Mouse (Mus musculus) lung, postnatal 36 days (tissue): Measurements from ENCODE around the gene Fank1.

Experiments
- DNase-seq: peaks from one replicate; pipeline ENCODE4 v3.0.0; 2022; ENCODE audit warnings: mixed read lengths

Fank1 gene

DNA sequence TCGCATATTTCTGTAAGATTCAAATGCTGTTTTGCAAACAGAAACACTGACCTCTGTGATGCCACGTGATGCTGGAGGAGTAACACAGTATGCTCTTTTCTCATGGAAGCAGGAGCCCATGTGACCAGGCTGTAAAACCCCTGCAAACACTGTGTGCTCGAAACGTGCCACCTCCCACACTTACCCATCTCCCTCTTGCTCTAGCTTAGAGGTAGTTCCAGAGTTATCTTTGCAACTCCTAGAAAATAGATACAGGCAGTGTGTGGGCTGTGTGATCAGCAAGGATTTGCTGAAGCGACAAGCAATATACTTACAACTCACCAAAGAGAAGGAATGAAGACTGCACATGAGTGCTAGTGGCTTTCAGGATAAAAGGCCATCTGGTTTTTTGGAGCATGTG, 8.1 kb upstream of the Fank1 start:
- no peak for DNase-seq

GRCm38 (mm10) chr7:133775179-133775578, 1.5 kb upstream of the Fank1 start:
- no peak for DNase-seq

DNA sequence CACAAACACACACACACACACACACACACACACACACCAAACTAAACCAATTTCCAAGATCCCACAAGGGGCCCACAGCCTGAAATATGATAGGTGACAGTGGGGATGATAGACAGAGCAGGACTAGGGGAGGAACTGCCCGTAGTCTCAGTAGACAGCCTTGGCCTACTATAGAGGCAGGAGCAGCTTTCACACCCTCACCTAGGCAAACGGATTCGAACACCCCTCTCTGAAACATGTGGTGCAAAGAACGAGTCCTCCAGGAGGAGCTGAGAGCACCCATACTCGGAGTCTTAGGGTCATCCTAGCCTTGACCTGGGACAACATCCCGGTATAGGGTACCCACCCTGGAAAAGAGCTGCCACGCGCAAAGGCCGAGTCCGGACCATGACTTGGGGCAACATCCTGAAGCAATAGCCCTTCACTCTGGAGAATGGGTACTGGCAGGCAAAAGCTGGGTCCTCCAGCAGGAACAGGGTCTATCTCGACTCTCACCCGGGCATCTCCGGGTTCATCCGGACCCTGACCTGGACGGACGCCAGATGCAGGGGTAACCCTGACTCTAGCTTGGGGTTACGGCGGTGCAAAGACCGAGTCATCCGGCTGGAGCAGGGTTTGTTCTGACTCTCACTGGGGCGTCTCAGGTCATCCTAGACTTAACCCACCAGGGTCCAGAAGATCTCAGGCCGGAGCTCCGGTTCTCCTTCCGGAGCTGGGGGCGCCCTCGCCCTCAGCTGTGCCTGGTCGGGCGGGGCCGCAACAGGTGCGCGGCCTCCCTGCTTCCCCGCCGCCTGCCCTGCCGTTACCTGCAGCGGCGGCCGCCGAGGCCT, 650 bp upstream of the Fank1 start:
- DNase-seq = no peak

GRCm38 (mm10) chr7:133781583-133781982, 4.9 kb downstream of the Fank1 start:
- no peak for DNase-seq

- DNase-seq = no peak
Observed at GRCm38 (mm10) chr7:133781991-133782390, 5.3 kb downstream of the Fank1 start.

DNA sequence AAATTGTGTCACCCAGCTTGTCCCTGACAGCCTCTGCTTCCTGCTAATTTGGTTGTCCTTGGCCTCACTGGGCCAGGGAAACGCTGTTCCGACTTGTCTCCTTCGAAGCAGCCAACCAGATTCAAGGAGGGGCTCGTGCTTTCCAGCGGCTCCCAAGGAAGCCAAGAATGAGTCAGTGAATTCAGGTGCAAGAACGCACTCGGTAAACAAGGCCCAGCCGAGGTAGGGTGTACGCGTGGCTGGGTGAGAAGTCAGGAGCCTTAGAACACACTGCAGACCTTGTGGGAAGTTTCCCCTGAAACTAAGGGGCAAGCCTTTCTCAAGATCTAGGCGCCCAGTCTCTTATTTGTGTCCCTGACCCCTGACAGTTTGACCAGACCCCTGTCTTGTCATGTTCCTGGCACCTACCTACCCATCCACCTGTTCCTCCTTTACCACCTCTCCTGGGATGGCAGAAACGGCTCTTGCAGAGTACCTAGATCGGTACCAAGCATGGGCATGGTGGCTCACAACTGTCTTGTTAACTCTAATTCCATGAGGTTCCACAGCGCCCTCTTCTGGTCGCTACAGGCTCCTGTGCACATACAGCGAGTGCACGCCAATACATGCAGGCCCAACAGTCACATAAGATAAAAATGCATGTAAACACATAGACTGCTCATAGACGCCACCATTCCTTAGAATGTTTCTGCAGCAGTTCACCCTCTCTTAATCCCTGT, 6.2 kb downstream of the Fank1 start, which contains the start of gene Dhx32:
Dhx32 (minus strand) TSS at position 10 of the 719 bp plus-strand sequence.
- DNase-seq = peak; percentile 89

- no peak for DNase-seq
Observed at GRCm38 (mm10) chr7:133787571-133787970, 10.9 kb downstream of the Fank1 start.

GRCm38 (mm10) chr7:133788147-133788546, 11.5 kb downstream of the Fank1 start:
- no peak for DNase-seq

DNA sequence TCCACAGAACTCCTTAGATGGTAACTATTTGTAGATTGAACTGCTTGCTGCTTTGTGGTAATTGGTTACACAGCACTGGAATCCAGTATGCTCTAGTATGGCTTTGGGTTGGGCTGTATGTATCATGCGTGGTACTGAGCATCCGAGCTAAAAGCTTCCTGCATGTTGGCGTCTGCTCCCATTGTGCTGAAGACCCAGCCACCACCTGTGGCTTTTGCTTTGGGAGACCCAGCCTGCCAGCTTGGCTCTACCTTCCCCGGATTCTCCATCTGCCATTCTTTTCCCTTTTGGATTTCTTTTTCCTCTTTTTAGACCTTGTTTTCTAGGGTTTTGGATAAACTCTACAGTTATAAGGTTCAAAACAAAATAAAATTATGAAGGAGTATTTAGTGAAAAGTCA, 13.5 kb downstream of the Fank1 start:
- no peak for DNase-seq

DNA sequence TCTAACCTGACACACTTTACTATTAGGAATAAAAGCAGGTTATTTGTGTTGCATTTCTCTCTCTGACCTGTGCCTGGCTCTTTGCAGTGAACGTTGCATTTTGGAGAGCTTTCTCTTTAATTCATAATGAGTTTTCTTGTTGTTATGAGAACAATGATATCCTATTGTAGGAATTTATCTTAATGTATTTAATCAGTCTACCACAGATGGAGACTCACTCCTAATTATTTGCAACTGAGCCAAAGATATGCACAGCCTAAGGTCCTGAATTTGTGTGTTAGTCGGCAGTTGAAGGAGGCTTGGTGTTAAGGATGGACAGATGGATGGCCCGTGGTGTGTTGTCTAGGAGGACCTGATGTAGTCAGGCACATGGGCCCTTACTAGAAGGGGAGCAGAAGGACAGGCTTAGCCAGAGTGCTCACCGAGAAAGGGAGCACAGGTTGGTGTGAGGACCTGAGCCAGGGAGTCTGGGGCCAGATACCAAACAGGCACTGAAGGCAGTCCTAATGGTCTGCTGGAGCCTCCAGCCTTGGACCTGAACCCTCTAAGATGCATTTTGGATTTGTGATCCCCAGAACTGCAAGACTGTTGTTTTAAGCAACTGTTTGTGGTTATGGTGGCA, 14.1 kb downstream of the Fank1 start:
- no peak for DNase-seq

- no peak for DNase-seq
Observed at GRCm38 (mm10) chr7:133792771-133793170, 16.1 kb downstream of the Fank1 start.

GRCm38 (mm10) chr7:133793248-133794131, 16.8 kb downstream of the Fank1 start:
- DNase-seq = peak; percentile 25

- DNase-seq = peak; percentile 39
Observed at GRCm38 (mm10) chr7:133794720-133795119, 18.1 kb downstream of the Fank1 start.

DNA sequence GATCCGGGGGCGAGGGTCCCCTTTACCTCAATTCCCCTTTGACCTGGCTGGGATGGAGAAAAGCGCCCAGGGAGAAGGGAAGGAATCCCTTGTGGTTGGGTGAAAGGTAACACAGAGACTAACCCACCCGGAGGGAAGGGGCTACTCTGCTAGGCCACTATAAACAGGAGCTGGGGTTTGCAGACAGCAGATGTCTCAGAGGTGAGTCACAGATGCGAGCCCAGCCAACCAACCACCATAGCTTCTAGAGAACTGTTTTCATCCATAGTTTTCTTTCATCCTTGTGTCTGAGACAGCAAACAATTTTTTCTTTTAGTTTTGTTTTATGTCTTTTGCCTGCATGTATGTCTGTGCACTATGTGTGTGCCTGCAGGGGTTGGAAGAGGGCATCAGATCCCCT, 23.3 kb downstream of the Fank1 start:
- no peak for DNase-seq

GRCm38 (mm10) chr7:133801823-133802222, 25.2 kb downstream of the Fank1 start:
- no peak for DNase-seq

DNA sequence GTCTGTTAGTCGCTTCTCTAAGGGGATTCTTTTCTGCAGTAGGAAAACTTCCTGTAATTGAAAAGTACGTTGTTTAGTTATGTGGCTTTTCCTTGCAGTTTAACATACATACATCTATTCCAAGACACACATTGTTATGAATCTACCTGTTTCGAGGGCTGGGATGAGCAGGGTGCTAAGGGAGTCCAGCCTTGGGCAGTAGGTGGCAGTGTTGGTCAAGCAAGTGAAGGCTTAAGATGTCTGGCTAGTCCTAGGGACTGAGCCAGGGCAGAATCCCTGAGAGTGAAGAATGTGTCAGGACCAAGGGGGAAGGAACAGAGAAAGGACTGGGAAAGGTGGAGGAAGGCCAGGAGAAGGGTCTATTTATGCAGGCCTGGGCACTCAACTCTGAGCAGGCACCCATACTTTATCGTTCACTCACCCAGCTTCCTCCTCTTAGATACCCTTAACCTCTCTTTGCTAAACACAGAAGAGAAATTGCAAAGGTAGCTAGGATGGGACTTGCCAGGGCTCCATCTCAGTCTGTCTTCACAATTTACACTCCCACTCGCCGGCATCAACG, 29.0 kb downstream of the Fank1 start:
- DNase-seq = peak; percentile 78

DNA sequence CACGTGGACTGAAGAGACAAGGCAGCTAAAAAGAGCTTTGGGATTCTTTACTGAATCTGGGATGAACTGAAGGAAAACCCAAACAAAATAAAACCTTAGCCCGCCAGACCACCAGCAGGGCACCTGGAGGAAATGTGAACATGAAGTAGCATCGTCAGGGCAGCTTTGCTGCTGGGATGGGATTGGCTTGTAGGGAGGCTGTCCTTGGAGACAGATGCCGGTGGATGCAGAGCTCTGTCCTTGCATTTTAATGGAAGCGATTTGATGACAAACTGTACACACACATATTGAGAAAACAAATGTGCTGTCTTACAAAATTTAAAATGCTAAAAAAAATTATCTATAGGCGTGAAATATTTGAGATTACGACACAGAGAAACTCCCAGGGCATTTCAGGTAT, 36.3 kb downstream of the Fank1 start:
- DNase-seq = no peak

GRCm38 (mm10) chr7:133813331-133813730, 36.7 kb downstream of the Fank1 start:
- no peak for DNase-seq

GRCm38 (mm10) chr7:133823751-133824150, 47.1 kb downstream of the Fank1 start:
- DNase-seq = no peak

- DNase-seq = peak; percentile 46
Observed at GRCm38 (mm10) chr7:133824579-133824978, 47.9 kb downstream of the Fank1 start.

- no peak for DNase-seq
Observed at GRCm38 (mm10) chr7:133828514-133828913, 51.9 kb downstream of the Fank1 start.

GRCm38 (mm10) chr7:133829579-133829978, 52.9 kb downstream of the Fank1 start:
- DNase-seq = no peak
